In the genomic region with DNA sequence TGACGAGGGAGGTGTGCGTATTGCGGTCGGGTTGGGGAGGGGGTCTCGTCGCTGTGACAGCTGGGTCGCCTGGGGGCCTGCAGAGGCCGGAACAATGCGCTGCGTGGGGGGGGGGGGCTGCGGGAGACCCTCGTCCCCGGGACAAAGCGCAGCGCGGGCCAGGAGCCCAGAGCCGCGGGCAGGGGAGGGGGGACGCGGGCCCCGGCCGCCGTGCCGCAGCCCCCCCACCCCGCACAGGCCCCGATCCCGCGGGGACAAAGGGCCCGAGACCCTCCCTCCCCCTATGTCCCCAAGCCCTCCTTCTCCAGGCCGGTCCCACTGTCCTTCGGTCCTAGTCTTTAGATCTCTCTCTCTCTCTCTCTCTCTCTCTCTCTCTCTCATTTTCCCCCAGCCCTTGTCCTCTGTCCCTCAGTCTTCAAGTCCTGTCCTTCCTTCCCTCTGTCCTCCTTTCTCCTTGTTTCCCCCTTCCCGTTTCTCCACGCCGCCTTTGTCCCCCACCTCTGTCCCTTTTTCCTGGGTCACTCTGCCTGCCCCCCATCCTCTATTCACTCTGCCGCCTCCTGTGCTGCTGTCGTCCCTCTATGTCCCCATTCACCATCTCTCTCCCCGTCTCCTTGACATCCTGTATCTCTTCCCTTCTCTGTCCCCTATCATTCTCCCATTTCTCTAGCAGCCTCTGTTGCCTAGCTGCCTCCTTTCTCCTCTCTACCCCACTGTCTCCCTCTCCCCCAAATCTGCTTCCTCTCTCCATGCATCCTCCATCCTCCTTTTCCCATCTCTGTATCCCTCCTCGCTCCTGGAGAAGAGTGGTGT, we compare ENCODE assay signal across 8 mouse cellular contexts. TPM values are rescaled to one million over a fixed set of nuclear protein-coding genes. Genes with fewer than 3 reads are reported as not detected.
A peak's percentile ranks its signal among the peaks of the same experiment; 100 is the strongest.
DNase-seq lines count a peak whose midpoint lies in the region; ATAC-seq and TF ChIP-seq lines count a peak whose summit lies in the region.

No protein-coding gene starts in this region.

- H3K9ac ChIP-seq in forebrain, embryonic 15.5 days (replicated peaks) = peak overlapping the region; percentile 92
- H3K9ac ChIP-seq in liver, embryonic 16.5 days (ENCODE audit: low read depth, low read length) = no peak overlapping the region

- TF ChIP-seq CTCF in E14TG2a.4 (conservative IDR thresholded peaks at IDR 0.05; ENCODE audit: low read length) = no peak

- no peak for DNase-seq in heart, embryonic 10.5 days (ENCODE audit: low spot score)
- DNase-seq in heart, adult 18-20 months = no peak
- DNase-seq in adipocyte (ENCODE audit: low spot score) = no peak
- DNase-seq in cerebellum, adult 18-20 months = no peak
- DNase-seq in left cerebral cortex, postnatal 10 days (ENCODE audit: extremely low spot score in 1 of 2, low spot score in 2 of 2) = no peak

- no peaks in the 10 kb centered on the region for H3K36me3 ChIP-seq in heart, embryonic 10.5 days
- H3K36me3 ChIP-seq in E14TG2a.4 (ENCODE audit: insufficient read depth, low read length) = no peaks in the 10 kb centered on the region
- H3K36me3 ChIP-seq in forebrain, embryonic 15.5 days = no peaks in the 10 kb centered on the region
- H3K36me3 ChIP-seq in liver, embryonic 16.5 days (ENCODE audit: control insufficient read depth, insufficient read depth) = no peaks in the 10 kb centered on the region

- H3K27ac ChIP-seq in heart, embryonic 10.5 days = peak overlapping the region; percentile 78
- H3K27ac ChIP-seq in forebrain, embryonic 15.5 days (replicated peaks) = peak overlapping the region; percentile 84
- H3K27ac ChIP-seq in liver, embryonic 16.5 days (ENCODE audit: low read length) = no peak overlapping the region

- H3K4me2 ChIP-seq in forebrain, embryonic 15.5 days (replicated peaks) = peak overlapping the region; percentile 79
- peak overlapping the region; percentile 77 for H3K4me2 ChIP-seq in liver, embryonic 16.5 days (ENCODE audit: low read depth, low read length)

- H3K4me3 ChIP-seq in heart, embryonic 10.5 days = peak overlapping the region; percentile 75
- H3K4me3 ChIP-seq in E14TG2a.4 (replicated peaks; ENCODE audit: low read length) = peak overlapping the region; percentile 88
- peak overlapping the region; percentile 85 for H3K4me3 ChIP-seq in forebrain, embryonic 15.5 days
- H3K4me3 ChIP-seq in liver, embryonic 16.5 days (ENCODE audit: low read depth, low read length) = peak overlapping the region; percentile 54

- WGBS in heart, embryonic 10.5 days = 4% methylated on average over 12 of the region's 38 CpGs
- WGBS in forebrain, embryonic 15.5 days = 2% methylated on average over 18 of the region's 38 CpGs
- 4% methylated on average over 20 of the region's 38 CpGs for WGBS in liver, embryonic 16.5 days (ENCODE audit: insufficient replicate concordance)

- no peak; the same call in 1 of the 2 replicates for ATAC-seq in forebrain, embryonic 15.5 days (replicated peaks)
- ATAC-seq in liver, embryonic 16.5 days (ENCODE audit: low read depth) = no peak

- H3K4me1 ChIP-seq in heart, embryonic 10.5 days = peaks cover 27% of the 10 kb centered on the region
- peaks cover 54% of the 10 kb centered on the region for H3K4me1 ChIP-seq in E14TG2a.4 (replicated peaks; ENCODE audit: low read depth, low read length)
- H3K4me1 ChIP-seq in forebrain, embryonic 15.5 days = peaks cover 67% of the 10 kb centered on the region
- H3K4me1 ChIP-seq in liver, embryonic 16.5 days (ENCODE audit: control insufficient read depth, low read depth, low read length) = peaks cover 8% of the 10 kb centered on the region

- H3K27me3 ChIP-seq in heart, embryonic 10.5 days (ENCODE audit: insufficient read depth, poor library complexity, severe bottlenecking) = peaks cover 82% of the 10 kb centered on the region
- H3K27me3 ChIP-seq in E14TG2a.4 (ENCODE audit: insufficient read depth, low read length) = peaks cover 86% of the 10 kb centered on the region
- no peaks in the 10 kb centered on the region for H3K27me3 ChIP-seq in forebrain, embryonic 15.5 days
- H3K27me3 ChIP-seq in liver, embryonic 16.5 days (ENCODE audit: control insufficient read depth, insufficient read depth, low read depth, low read length) = peaks cover 46% of the 10 kb centered on the region

- H3K9me3 ChIP-seq in heart, embryonic 10.5 days = no peaks in the 10 kb centered on the region
- peaks cover 6% of the 10 kb centered on the region for H3K9me3 ChIP-seq in E14TG2a.4 (ENCODE audit: low read length)
- no peaks in the 10 kb centered on the region for H3K9me3 ChIP-seq in forebrain, embryonic 15.5 days
- no peaks in the 10 kb centered on the region for H3K9me3 ChIP-seq in liver, embryonic 16.5 days (replicated peaks; ENCODE audit: control insufficient read depth, low read length)

- intact Hi-C loops in left cerebral cortex, postnatal 10 days (cut with DNase I) = loop anchor here (5.0 kb wide), 1 partner anchor 40 kb away; no protein-coding TSS in a partner anchor

RNA-seq across cellular contexts. Expression of gene Cadm4, which starts 0.6 kb away (rescaled TPM):
- polyA plus RNA-seq in heart, embryonic 10.5 days (2016; fragmentation: Nextera tagmentation; extraction: Ambion mirVana) = 0.54 and 0.63 TPM in 2 replicates
- total RNA-seq in heart, adult 18-20 months (2021) = 10 to 100 TPM; 15.4 to 24.2 TPM
- 70.1 and 76.4 TPM in 2 replicates for polyA plus RNA-seq in forebrain, embryonic 15.5 days (2015; fragmentation: Nextera tagmentation; extraction: Ambion mirVana)
- 0.24 TPM in 1 of 2 replicates, not detected in the other for polyA plus RNA-seq in liver, embryonic 16.5 days (2015; fragmentation: Nextera tagmentation; extraction: Ambion mirVana)
- total RNA-seq in left cerebral cortex, postnatal 10 days (2021) = 100 to 1,000 TPM; 305 to 320 TPM

RNA-seq across cellular contexts. Expression of gene Plaur, which starts 20.1 kb away (rescaled TPM):
- polyA plus RNA-seq in heart, embryonic 10.5 days (2016; fragmentation: Nextera tagmentation; extraction: Ambion mirVana) = 4.3 and 7.3 TPM in 2 replicates
- total RNA-seq in heart, adult 18-20 months (2021) = 1 to 10 TPM; 2.6 to 3.4 TPM
- polyA plus RNA-seq in forebrain, embryonic 15.5 days (2015; fragmentation: Nextera tagmentation; extraction: Ambion mirVana) = 1.3 and 1.6 TPM in 2 replicates
- polyA plus RNA-seq in liver, embryonic 16.5 days (2015; fragmentation: Nextera tagmentation; extraction: Ambion mirVana) = 5.9 and 6.6 TPM in 2 replicates
- total RNA-seq in left cerebral cortex, postnatal 10 days (2021) = 1 to 10 TPM in 1 of 2 experiments, under 1 TPM in 1; 0.85 to 1.4 TPM

RNA-seq across cellular contexts. Expression of gene Zfp428, which starts 24.4 kb away (rescaled TPM):
- polyA plus RNA-seq in heart, embryonic 10.5 days (2016; fragmentation: Nextera tagmentation; extraction: Ambion mirVana) = 41.9 and 61.3 TPM in 2 replicates
- 10 to 100 TPM; 13.3 to 20.8 TPM for total RNA-seq in heart, adult 18-20 months (2021)
- polyA plus RNA-seq in forebrain, embryonic 15.5 days (2015; fragmentation: Nextera tagmentation; extraction: Ambion mirVana) = 296 and 306 TPM in 2 replicates
- polyA plus RNA-seq in liver, embryonic 16.5 days (2015; fragmentation: Nextera tagmentation; extraction: Ambion mirVana) = 2.7 and 3.2 TPM in 2 replicates
- 10 to 100 TPM; 61.9 to 67.5 TPM for total RNA-seq in left cerebral cortex, postnatal 10 days (2021)

RNA-seq across cellular contexts. Expression of gene AC161166.1, which starts 29.8 kb away (rescaled TPM):
- 0.46 and 0.49 TPM in 2 replicates for polyA plus RNA-seq in heart, embryonic 10.5 days (2016; fragmentation: Nextera tagmentation; extraction: Ambion mirVana)
- total RNA-seq in heart, adult 18-20 months (2021) = not detected
- 1.5 and 1.7 TPM in 2 replicates for polyA plus RNA-seq in forebrain, embryonic 15.5 days (2015; fragmentation: Nextera tagmentation; extraction: Ambion mirVana)
- polyA plus RNA-seq in liver, embryonic 16.5 days (2015; fragmentation: Nextera tagmentation; extraction: Ambion mirVana) = not detected in 2 replicates
- total RNA-seq in left cerebral cortex, postnatal 10 days (2021) = not detected

RNA-seq across cellular contexts. Expression of gene Irgc1, which starts 30.3 kb away (rescaled TPM):
- 0.16 TPM in 1 of 2 replicates, not detected in the other for polyA plus RNA-seq in heart, embryonic 10.5 days (2016; fragmentation: Nextera tagmentation; extraction: Ambion mirVana)
- not detected for total RNA-seq in heart, adult 18-20 months (2021)
- not detected in 2 replicates for polyA plus RNA-seq in forebrain, embryonic 15.5 days (2015; fragmentation: Nextera tagmentation; extraction: Ambion mirVana)
- polyA plus RNA-seq in liver, embryonic 16.5 days (2015; fragmentation: Nextera tagmentation; extraction: Ambion mirVana) = not detected in 2 replicates
- total RNA-seq in left cerebral cortex, postnatal 10 days (2021) = under 1 TPM in 1 of 2 experiments, not detected in 1; 0.20 TPM

Comparison
In these comparisons a context has a peak if more than half of its experiments do, and no peak if none do; other contexts are left out.
1. RNA of gene Cadm4, which starts 0.6 kb away (polyA plus RNA-seq): 70.1 to 76.4 TPM in forebrain, embryonic 15.5 days; 0.54 to 0.63 TPM in heart, embryonic 10.5 days and 0.24 TPM in liver, embryonic 16.5 days; every median in the first group is over 10 times any median in the second.
2. RNA of gene Zfp428, which starts 24.4 kb away (polyA plus RNA-seq): 296 to 306 TPM in forebrain, embryonic 15.5 days and 41.9 to 61.3 TPM in heart, embryonic 10.5 days; 2.7 to 3.2 TPM in liver, embryonic 16.5 days; every median in the first group is over 10 times any median in the second.
3. Peak in every context shown above with its lines, with median percentiles within 50 percentile points of each other: H3K4me3 ChIP-seq.